Mouse (Mus musculus) urinary bladder, postnatal 25 days (tissue): Measurements from ENCODE around the gene Btbd9.

Experiments used
- DNase-seq: peaks from one replicate; pipeline ENCODE4 v3.0.0; 2022; ENCODE audit warnings: low spot score

Gene Btbd9

DNA sequence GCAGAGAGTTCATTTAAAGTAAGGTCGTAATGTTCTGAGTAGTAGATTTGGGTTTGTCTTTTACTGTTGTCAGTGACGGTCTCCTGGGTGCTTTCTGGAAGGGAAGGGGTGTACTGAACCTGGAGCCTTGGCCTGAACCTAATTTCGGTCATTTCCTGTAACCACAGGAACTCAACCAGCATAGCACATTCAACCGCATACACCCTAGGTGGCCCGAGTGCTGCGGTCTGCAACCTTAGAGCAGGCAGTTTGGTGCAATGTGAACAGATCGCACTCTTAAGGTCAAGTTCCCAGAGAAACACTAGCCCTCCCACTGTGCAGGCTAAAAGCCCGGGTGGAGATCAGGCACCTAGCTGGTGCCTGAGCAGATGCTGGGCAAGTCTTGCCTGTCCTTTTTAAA is 240.5 kb downstream of the Btbd9 start:
- no peak for DNase-seq

DNA sequence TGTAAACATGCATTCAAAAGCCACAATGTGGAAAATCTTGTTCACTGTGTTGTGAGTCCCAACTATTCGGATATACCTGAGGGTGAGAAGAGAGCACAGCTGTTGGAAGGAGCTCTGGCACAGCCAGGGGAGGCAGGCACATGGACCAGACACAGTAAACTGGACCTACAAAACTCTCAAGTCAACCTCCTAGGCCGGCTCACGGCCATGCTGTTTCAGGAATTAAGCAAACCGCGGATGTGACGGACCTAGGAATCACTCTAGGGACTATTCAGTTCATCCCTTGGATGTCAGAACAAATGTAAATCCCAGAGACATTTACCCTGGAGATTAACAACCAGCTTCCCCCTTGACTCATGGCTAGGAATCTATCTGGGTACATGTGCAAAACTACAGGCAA is 242.0 kb downstream of the Btbd9 start:
- no peak for DNase-seq

DNA sequence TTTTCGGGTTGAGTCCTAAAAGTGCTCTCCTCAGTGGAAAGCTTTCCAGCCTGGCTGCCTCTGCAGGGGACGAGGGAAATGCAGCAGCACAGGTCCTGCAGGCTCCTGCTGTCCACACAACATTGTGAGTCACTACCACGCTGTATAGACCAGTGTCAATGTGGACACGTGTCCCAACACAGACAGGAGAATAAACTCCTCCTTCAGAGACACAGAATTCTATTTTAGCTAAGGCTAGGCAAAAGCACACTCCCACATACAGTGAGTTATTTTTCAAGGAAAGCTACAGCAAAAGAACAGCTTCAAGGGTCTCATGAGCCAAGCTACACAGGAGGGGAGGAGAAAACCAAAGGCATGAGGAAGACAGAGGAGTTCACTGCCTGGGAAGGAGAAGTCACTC is 243.2 kb downstream of the Btbd9 start:
- no peak for DNase-seq

DNA sequence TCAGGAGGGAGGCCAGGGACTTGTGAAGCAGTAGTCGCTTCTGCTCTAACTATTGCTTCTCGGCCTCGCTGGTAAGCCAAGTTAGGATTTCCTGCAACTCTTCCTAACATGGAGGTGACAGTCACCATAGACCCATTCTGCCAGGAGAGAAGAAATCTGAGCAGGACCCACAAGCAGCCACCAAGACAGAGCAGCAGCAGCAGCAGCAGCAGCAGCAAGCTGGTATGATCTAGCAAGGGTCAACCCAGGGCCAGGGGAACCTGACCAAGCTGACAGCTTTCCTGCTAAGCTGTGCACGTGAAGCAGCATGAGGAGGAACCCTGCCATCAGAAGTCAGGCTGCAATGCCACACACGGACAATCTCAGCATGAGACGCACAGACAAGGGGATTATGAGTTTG is 244.9 kb downstream of the Btbd9 start:
- no peak for DNase-seq

DNA sequence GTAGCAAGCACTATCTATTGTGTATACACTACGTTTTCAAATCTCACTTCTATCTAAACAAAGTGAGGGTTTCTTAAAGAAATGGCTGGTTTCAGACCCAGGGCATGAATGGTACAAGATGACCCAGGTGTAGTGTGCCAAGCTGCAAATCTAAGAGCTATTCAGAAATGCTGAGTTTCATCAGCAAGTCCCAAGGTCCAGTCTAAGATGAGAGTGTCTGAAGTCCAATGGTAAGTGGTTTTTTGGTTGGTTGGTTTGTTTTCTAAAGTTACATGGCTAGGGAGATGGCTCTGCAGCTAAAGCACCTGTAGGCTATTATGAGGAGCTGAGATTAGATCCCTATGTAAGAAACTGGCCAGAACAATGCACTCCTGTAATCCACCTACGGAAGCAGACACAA is 246.8 kb downstream of the Btbd9 start:
- no peak for DNase-seq

DNA sequence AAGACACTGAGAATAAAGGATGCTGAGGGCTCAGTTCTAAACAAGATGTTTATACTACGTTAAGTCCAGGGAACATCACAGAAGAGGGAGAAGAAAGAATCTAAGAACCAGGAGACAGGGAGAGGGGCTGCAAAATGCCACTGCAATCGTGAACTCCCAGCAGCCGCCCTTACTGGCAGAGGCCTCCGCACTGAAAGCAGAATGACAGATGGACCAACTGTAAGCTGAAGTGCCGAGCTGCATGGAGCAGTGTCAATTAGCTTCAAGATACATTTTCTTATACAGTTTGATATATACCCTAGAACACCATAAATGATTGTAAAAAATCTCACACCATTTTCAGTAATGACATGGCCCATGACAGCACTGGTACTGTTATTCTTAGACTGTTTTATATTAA is 247.4 kb downstream of the Btbd9 start:
- DNase-seq = no peak

DNA sequence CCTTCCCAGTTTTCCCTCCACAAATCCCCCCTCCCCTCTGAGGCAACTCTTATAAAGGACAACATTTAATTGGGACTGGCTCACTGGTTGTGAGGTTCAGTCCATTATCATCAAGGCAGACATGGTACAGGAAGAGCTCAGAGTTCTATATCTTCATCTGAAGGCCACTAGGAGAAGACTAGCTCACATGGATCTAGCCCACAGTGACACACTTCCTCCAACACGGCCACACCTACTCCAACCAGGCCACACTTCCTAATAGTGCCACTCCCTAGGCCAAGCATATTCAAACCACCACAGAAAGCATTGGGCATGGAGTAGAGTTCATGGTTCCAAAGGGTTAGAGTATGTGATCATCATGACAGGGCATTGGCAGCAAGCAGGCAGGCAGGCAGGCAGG is 249.4 kb downstream of the Btbd9 start:
- DNase-seq = no peak

DNA sequence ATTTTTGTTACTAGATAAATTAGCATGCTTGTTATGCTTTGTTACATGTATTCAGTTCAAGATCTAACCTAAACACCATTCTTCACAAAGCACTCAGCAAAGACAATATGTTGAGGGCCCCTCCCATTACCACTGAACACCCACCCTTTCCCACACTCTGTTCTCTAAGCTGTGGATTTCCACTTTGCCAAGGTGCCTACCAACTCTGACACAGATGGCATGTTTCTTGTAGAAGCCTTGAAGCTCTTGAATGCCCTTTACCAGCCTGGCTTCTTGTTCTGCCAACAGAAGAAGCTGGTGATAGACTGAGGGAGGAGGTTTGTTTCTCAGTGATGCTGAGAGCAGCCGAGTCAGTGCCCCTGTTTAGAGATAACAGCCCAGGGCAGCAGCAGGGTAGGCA is 256.0 kb downstream of the Btbd9 start:
- DNase-seq = no peak

DNA sequence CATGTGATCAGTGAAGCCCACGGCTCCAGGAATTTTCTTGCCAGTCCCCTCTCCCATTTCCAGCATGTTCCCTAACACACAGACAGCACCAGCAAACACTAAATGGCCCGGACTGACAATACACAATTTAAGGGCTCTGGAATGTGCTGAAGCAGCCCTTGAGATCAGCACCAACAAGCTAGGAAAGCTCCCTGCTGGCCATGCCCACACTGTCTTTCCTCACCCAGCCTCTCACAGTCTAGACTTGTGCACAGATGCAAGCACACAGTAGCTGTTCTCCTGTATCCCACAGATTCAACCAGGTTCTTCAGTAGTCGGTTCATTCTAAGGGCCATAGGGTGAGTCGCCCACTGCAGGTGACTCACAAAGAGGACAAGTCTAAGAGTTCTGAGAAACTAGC is 263.6 kb downstream of the Btbd9 start:
- DNase-seq = no peak

DNA sequence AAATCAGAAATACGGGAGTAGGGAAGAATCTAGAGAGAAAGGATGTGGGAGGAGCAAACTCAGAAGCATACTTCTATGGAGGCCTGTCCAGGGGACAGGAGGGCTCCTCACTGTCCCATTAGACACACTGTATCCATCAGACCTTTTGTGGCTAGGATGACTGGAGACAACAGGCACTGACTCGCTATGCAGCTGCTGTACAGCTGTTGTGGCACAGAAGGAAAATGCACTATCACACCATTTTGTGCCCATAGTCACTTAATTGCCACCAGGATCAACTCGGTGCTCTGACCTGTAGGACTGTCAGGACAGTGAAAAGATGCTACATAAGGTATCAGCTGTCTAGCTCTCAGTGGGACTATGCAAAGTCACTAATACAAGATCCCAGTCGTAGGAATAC is 266.7 kb downstream of the Btbd9 start:
- no peak for DNase-seq

DNA sequence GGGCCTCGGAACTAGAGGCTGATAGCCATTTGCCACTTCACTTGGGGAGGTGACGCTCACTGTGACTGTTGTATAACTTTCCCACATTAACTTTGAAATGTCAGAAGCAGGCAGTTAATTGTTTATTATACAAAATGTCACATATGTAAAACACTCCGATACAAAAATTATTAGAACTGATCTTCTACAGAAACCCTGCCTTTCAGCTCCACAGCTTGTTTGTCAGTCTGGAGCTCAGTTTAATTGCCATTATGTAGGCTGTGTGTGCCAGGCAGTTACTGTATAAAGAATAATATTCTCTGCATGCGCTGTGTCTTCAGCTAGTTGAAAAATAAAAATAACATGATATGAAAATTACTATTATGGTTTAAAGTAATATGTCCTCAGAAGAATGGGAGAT is 267.4 kb downstream of the Btbd9 start:
- DNase-seq = no peak

DNA sequence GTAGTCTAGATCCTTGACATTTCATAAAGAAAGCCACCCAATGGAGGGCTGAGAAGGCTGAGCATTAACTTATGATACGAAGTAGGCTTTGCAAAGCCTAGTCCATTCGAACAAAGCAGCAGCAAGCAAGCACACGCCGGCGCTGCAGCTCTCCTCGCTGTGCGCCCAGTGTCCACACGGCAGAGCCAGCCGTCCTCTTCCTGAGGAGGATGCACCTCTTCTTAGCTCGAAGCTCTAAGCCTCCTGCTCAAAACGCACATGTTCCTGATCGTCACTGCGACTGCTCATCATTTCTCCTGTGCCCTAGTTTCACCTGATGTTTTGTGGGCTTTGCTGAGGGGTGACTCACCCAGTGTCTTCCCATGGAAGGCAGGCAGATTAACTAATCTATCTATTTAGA is 268.0 kb downstream of the Btbd9 start:
- DNase-seq = no peak

DNA sequence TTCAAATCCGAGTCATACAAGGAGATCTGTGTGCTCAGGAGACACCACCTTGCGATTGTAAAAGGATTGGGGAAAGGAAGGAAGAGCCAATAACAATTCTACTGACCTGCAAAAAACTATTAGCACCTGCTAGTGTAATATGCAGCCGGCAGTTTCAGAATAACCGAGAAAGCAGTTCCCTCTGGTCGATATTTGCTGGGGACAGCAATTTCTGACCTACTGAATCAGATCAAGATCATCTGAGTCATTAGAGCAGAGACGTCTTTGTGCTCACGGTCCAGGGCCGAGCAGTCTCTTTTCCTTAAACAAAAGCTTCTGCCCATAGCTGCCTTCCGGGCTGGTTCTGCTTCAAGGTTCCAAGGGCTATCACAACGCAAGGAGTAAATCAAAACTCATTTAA is 269.1 kb downstream of the Btbd9 start:
- DNase-seq = no peak

DNA sequence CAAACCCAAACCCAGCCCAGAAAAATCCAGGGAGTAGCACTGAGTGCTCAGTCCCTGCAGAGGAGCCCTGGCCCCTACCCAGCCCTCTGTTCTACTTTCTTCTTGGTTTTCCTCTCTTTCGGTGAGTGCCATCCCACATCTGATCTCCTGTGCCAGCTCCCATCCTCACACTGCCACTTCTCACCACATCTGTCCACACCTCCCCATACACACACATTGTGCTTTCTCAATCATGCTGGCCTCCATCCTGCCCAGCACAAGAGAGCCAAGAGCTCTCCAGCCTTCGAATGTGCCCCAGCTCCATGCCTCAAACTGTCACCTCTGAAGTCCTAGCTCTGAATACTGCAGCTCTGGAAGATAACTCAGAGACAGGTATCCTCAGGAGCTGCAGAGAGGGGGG is 271.5 kb downstream of the Btbd9 start:
- DNase-seq = no peak

DNA sequence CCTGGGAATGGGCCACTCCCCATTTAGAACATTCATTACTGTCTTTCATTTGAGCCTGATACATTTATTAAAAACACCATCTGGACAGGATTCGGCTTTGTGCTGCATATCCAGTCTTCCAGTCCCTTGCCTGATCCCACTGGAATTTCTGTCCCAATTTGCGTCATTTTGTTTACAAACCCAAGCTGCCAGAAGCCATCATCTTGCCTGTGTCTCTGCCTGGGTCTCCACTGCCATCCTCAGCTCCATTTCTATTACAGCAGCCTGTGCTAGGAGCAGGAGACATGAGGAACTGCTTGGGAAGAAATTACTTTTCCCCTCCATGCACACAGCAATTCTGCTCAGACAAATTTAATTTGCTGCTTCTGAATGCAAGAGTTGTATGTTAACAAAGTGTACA is 274.9 kb downstream of the Btbd9 start:
- no peak for DNase-seq

DNA sequence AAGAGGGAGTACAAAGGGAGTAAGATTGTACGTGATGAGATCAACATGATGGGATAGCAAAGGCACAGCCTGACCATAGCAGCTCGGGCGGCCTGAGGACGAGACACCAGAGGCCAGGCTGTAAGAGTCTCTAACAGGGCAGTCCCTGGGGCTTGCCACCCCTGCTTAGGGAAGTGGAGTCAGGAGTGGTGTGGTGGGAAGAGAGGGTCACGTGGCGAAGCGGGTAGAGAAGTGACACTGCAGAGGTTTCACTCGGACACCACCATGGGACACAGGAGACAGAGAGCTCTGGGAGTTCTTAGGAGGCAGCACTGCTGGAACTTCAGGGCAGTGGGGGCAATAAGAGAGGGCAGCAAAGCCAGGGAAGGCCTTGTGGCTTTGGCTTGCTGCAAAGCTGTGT is 278.9 kb downstream of the Btbd9 start:
- DNase-seq = no peak

DNA sequence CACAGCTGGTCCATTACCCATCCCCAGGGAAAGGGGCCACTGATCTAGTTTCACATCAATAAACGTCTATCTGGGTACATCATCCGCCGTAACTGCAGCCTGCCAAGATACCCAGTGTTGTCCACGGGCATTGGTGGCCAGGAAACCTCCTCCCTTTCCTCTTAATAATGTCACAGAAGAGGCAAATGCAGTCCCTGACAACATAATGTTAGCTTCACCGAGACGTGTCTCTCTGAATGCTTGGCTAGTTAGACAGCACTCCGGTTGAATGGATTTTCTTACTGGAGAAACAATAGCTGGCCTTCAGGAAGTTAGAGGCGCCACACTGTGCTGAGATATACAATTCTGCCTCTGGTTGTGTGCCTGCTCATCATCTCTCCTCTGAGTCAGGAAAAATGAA is 280.2 kb downstream of the Btbd9 start:
- DNase-seq = no peak

DNA sequence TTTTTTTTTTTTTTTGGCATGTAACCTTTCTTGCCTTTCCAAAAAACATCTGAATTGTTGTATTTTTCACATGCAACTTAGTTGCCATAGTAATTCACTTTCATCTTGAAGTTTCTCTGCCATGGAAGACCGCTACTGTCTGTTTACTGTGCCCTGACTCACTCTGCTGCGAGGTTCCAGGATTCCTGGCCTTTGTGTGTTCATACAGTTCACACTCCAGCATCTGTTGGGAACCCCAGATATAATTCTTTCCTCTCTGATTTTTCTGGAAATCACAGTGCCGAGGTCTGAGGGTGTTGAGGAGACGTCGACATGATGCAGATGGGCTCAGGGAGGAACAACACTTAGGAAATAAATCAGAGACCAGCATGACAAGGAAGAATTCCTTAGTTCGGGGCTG is 283.6 kb downstream of the Btbd9 start:
- DNase-seq = no peak

DNA sequence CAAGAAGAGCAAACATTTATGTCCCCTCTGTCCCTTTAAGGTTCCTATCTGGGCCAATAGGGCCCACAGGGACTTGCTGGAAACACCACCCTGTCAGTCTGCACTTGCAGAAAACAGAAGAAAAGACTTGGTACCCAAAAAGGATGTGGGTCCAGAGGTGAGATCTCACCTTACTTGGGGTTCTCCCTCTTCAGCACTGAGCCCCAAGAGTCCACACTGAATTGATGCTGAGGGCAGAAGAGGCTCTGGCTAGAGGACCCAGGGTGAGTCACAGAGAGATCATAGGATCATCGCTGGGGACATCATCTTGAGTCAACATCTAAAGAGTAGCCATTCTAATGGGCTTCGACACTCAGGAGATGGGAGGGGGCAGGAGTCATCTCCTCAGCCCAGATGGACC is 290.6 kb downstream of the Btbd9 start:
- DNase-seq = no peak

DNA sequence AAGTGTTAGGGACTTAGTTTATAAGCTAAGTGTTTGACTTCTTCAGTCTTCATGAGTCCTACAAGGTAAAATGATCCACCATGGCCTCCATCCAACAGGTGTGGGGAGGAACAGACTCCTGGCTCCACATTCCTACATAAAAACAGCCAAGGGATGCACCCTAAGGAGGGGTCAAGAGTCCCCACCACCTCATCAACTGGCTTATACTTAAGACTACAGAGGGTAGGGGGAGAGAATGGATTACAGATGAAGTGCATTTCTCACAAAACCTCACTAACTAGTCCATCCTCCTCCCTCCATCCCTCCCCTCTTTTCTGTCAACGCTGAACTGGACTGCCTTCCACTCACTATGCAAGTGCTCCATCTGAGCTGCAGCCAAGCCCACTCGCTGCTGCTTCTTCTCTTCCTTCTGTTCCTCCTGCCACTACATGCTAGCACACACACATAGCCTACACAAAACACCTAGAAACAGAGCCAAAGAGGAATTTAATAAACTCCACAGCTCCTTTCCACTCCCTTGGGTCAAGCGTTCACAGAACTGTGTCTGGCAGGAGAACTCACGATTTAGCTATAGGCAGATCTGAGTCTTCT is 292.7 kb downstream of the Btbd9 start:
- no peak for DNase-seq

DNA sequence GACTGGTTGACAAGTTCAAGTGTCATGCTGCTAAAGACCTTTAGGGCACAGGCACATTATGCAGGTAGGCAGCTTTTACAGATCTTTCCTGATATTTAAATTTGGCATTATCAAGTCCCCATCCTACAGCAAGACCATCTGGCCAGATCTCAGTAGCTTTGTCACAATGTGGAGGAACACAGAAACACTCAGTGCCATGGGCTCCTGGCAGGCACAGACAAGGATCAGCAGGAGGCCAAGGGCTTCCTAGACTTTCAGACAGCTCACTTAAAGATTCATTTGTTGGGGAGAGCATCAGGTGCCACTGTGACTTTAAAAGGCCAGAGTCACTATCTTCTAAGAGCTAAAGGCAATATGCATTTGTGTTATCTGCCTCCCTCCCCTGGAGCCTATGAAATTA is 293.3 kb downstream of the Btbd9 start:
- no peak for DNase-seq

DNA sequence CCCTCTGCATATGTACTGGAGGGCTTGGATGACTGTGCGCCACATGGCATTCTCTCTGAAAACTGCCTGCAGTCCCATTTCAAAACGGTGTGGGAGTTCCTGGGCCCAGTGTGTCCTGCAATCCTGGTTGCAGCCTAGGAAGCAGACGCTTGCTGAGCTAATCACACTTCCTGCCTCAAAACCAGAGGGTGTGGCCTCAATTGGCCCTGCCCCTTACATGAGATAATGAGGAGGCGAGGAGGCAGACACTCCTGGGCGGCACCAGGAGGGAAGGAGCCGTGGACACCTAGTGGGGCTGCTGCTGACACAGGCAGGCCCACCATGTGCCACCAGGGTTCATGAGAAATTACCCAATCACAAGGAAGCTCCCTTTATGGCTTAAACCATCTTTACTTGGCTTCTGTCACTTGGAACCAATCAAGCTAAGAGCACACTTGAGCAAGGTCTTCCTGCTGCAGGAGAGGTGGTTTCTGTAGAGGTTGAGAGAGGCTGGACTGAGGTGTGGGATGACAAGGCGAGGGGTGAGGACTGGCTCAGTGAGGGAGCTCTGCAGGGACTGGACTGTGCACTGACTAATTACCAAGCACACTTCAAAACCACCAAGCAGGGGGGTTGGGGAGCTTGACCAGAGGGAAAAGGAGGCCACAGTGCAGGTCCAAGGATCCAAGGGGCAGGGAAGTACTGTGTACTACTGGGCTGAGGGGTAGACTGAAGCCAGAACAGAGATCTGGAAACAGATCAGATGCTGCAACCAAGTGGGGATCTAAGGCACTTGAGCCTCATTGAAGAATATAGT is 295.8 kb downstream of the Btbd9 start:
- DNase-seq = no peak

DNA sequence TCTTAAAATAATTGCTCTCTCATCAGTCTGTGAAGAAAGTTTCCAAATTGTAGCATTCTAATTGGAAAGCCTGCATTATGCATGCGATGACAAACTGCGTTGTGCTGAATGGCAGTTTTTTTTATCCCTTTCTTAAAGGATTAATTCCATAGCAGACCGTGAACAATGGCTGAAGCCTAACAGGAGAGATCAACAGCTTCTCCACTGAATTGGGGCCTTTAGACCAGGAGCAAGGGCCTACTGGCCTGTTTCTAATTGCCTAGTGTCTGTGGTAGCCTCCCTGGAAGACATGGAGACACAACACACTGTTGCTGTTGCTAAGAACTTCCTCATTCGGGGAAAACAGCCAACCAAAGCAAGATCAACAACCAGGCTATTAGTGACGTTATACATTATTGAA is 296.6 kb downstream of the Btbd9 start:
- no peak for DNase-seq
